Mouse (Mus musculus) stomach, postnatal 0 days (tissue): ENCODE results near the gene Rest.

Experiments used
- CTCF ChIP-seq: IDR thresholded peaks from 2 replicates; pipeline ENCODE4 v1.5.1; 2016; ENCODE audit warnings: antibody characterized with exemption, low read depth, mild to moderate bottlenecking, moderate library complexity
- EP300 ChIP-seq: optimal IDR thresholded peaks from 2 replicates; pipeline ENCODE3; 2016; ENCODE audit warnings: antibody characterized with exemption

GRCm38 (mm10) chr5:77314206-77314605 lies 48.9 kb downstream of the Rest start:
- TF ChIP-seq CTCF (no peak), EP300 (no peak)
